Mouse (Mus musculus) intestine, embryonic 15.5 days (tissue): ENCODE measurements around the gene Gm9507. TPM values are rescaled to one million over a fixed set of nuclear protein-coding genes. Genes with fewer than 3 reads are reported as not detected.

ENCODE experiments used
- polyA plus RNA-seq: library from polyadenylated mRNA; unstranded; fragments of >200 nt; fragmentation: Nextera tagmentation; extraction: Ambion mirVana; gene quantifications from 2 replicates; pipeline ENCODE4 v1.2.1, GENCODE M21; 2015

The Gm9507 gene
- polyA plus RNA-seq, 1 experiment from 2014 or later, result not detected

Other genes with a start within 250 kb of the Gm9507 start
- 146 and 156 TPM in 2 replicates for gene Pttg1ip, start 230.1 kb downstream of the Gm9507 start, polyA plus RNA-seq
- 338 and 345 TPM in 2 replicates for gene Sumo3, start 205.7 kb downstream of the Gm9507 start, polyA plus RNA-seq
- gene Gm49325, start 205.6 kb downstream of the Gm9507 start, polyA plus RNA-seq, result 4.1 and 5.4 TPM in 2 replicates
- 65.0 and 70.3 TPM in 2 replicates for gene Ube2g2, start 189.6 kb downstream of the Gm9507 start, polyA plus RNA-seq
- gene Tspear, start 125.3 kb downstream of the Gm9507 start, polyA plus RNA-seq, result 0.47 and 0.53 TPM in 2 replicates
- gene Gm19402, start 121.1 kb downstream of the Gm9507 start, polyA plus RNA-seq, result not detected in 2 replicates
- gene Gm9508, start 114.6 kb downstream of the Gm9507 start, polyA plus RNA-seq, result not detected in 2 replicates
- gene Gm10272, start 105.2 kb downstream of the Gm9507 start, polyA plus RNA-seq, result not detected in 2 replicates
- not detected in 2 replicates for gene Gm10024, start 100.4 kb downstream of the Gm9507 start, polyA plus RNA-seq
- gene Gm10142, start 96.0 kb downstream of the Gm9507 start, polyA plus RNA-seq, result not detected in 2 replicates
- gene Krtap12-1, start 91.2 kb downstream of the Gm9507 start, polyA plus RNA-seq, result not detected in 2 replicates
- gene Gm10100, start 85.4 kb downstream of the Gm9507 start, polyA plus RNA-seq, result not detected in 2 replicates
- not detected in 2 replicates for gene Gm18596, start 69.2 kb downstream of the Gm9507 start, polyA plus RNA-seq
- gene Gm9736, start 60.5 kb downstream of the Gm9507 start, polyA plus RNA-seq, result not detected in 2 replicates
- gene Gm3233, start 52.2 kb downstream of the Gm9507 start, polyA plus RNA-seq, result not detected in 2 replicates
- gene Gm3238, start 40.5 kb downstream of the Gm9507 start, polyA plus RNA-seq, result not detected in 2 replicates
- gene Gm7138, start 34.9 kb downstream of the Gm9507 start, polyA plus RNA-seq, result not detected in 2 replicates
- gene Gm3250, start 29.3 kb downstream of the Gm9507 start, polyA plus RNA-seq, result not detected in 2 replicates
- gene Gm7137, start 23.6 kb downstream of the Gm9507 start, polyA plus RNA-seq, result not detected in 2 replicates
- gene Gm9639, start 16.8 kb downstream of the Gm9507 start, polyA plus RNA-seq, result not detected in 2 replicates
- not detected in 2 replicates for gene Gm19668, start 12.7 kb downstream of the Gm9507 start, polyA plus RNA-seq
- gene Gm2696, start 2.8 kb upstream of the Gm9507 start, polyA plus RNA-seq, result not detected in 2 replicates
- gene Krtap10-4, start 15.3 kb upstream of the Gm9507 start, polyA plus RNA-seq, result not detected in 2 replicates
- not detected in 2 replicates for gene Krtap10-10, start 24.1 kb upstream of the Gm9507 start, polyA plus RNA-seq
- not detected in 2 replicates for gene Gm36176, start 35.0 kb upstream of the Gm9507 start, polyA plus RNA-seq
- gene Gm10318, start 41.0 kb upstream of the Gm9507 start, polyA plus RNA-seq, result not detected in 2 replicates
- not detected in 2 replicates for gene Gm3285, start 50.1 kb upstream of the Gm9507 start, polyA plus RNA-seq
- 3.9 TPM in 2 replicates for gene Lrrc3, start 90.7 kb upstream of the Gm9507 start, polyA plus RNA-seq
- gene Trpm2, start 158.7 kb upstream of the Gm9507 start, polyA plus RNA-seq, result 1.1 and 1.2 TPM in 2 replicates
- 17.3 and 17.5 TPM in 2 replicates for gene 1810043G02Rik, start 166.7 kb upstream of the Gm9507 start, polyA plus RNA-seq
- 252 and 254 TPM in 2 replicates for gene Pfkl, start 198.2 kb upstream of the Gm9507 start, polyA plus RNA-seq
- gene Dnmt3l, start 230.1 kb upstream of the Gm9507 start, polyA plus RNA-seq, result 0.11 and 0.31 TPM in 2 replicates
- 0.15 and 0.28 TPM in 2 replicates for gene Aire, start 231.8 kb upstream of the Gm9507 start, polyA plus RNA-seq